Comparison of ENCODE assay signal across 23 mouse cellular contexts in genomic region chr2:71878441-71878840, GRCm38 (mm10). TPM values are rescaled to one million over a fixed set of nuclear protein-coding genes. Genes with fewer than 3 reads are reported as not detected.
DNase-seq lines count a peak whose midpoint lies in the region; ATAC-seq and TF ChIP-seq lines count a peak whose summit lies in the region.
"Had no signal": no experiment of that assay in that cellular context is flagged by ENCODE, and none has a peak within 500 bp of the region (broad histone marks: within the 10 kb centered on the region; RNA-seq: fewer than 3 reads in every experiment).

No protein-coding gene starts in this region.

- no peak for DNase-seq in heart, postnatal 14 days
- peak; percentile 26 for DNase-seq in c-Kit-negative CD71-positive TER-119-positive erythroid progenitor cells, embryonic 14.5 days (ENCODE audit: low read depth, low spot score)
- no peak for DNase-seq in liver, embryonic 13.5 days
- no peak for DNase-seq in stomach, postnatal 0 days (ENCODE audit: low spot score)
- no peak for DNase-seq in adrenal gland, adult 8-10 months
- no peak for DNase-seq in lung, adult 2 months
- DNase-seq: B cell, adult 2 months; cerebellum, adult 18-20 months; cerebellum, postnatal 36 days; forebrain, postnatal 0 days; gastrocnemius, postnatal 10 days; heart, postnatal 36 days; kidney, adult 18-20 months; kidney, postnatal 10 days; layer of hippocampus, adult 9-11 months; lung, postnatal 36 days; right cerebral cortex, postnatal 25 days; thymus, postnatal 4 days had no signal

- H3K36me3 ChIP-seq in heart, embryonic 15.5 days, result peaks cover 29% of the 10 kb centered on the region
- H3K36me3 ChIP-seq in liver, embryonic 13.5 days, result peaks cover 49% of the 10 kb centered on the region
- H3K36me3 ChIP-seq in stomach, postnatal 0 days (ENCODE audit: control insufficient read depth, insufficient read depth, low read length), result peaks cover 3% of the 10 kb centered on the region; the same call in 1 of the 2 replicates
- H3K36me3 ChIP-seq: neural tube, embryonic 13.5 days had no signal

- no peak for TF ChIP-seq EP300 in stomach, postnatal 0 days (optimal IDR thresholded peaks at IDR 0.05)

- no peaks in the 10 kb centered on the region for H3K27me3 ChIP-seq in heart, embryonic 15.5 days
- H3K27me3 ChIP-seq in liver, embryonic 13.5 days, result no peaks in the 10 kb centered on the region
- H3K27me3 ChIP-seq in stomach, postnatal 0 days (ENCODE audit: control insufficient read depth, insufficient read depth, low read length), result no peaks in the 10 kb centered on the region
- H3K27me3 ChIP-seq: limb, embryonic 15.5 days had no signal

- no peak overlapping the region for H3K4me3 ChIP-seq in heart, embryonic 15.5 days
- no peak overlapping the region for H3K4me3 ChIP-seq in liver, embryonic 13.5 days (replicated peaks)
- H3K4me3 ChIP-seq in stomach, postnatal 0 days (ENCODE audit: low read depth, low read length), result no peak overlapping the region
- H3K4me3 ChIP-seq in lung, adult 2 months (replicated peaks; ENCODE audit: extremely low read depth, low read depth, low read length), result no peak overlapping the region
- H3K4me3 ChIP-seq: limb, embryonic 15.5 days; neural tube, embryonic 13.5 days had no signal

- peaks cover 26% of the 10 kb centered on the region for H3K4me1 ChIP-seq in heart, embryonic 15.5 days (replicated peaks)
- peaks cover 59% of the 10 kb centered on the region for H3K4me1 ChIP-seq in liver, embryonic 13.5 days (replicated peaks)
- H3K4me1 ChIP-seq in stomach, postnatal 0 days (replicated peaks; ENCODE audit: control insufficient read depth, insufficient read depth), result no peaks in the 10 kb centered on the region
- 0 out of 2 replicates have a peak, but pooled peaks cover 2% of the 10 kb centered on the region for H3K4me1 ChIP-seq in lung, adult 2 months (ENCODE audit: control insufficient read depth, insufficient read depth, low read length)

- 58% methylated on average over 2 of the region's 2 CpGs for WGBS in heart, embryonic 15.5 days
- 21% methylated on average over 2 of the region's 2 CpGs for WGBS in liver, embryonic 13.5 days (ENCODE audit: insufficient replicate concordance)
- WGBS in stomach, postnatal 0 days, result 64% methylated on average over 2 of the region's 2 CpGs
- WGBS in lung, adult 2 months, result 79% methylated on average over 2 of the region's 2 CpGs

- intact Hi-C loops in heart, postnatal 14 days (cut with DNase I), result no loop called here

- ATAC-seq in heart, embryonic 15.5 days (replicated peaks; ENCODE audit: insufficient number of reproducible peaks, insufficient read depth, low FRiP score, low read depth), result no peak
- ATAC-seq in liver, embryonic 13.5 days (ENCODE audit: low read depth), result peak; percentile 74
- ATAC-seq in stomach, postnatal 0 days (ENCODE audit: low FRiP score, low TSS enrichment), result no peak
- ATAC-seq: forebrain, postnatal 0 days; hindbrain, embryonic 16.5 days had no signal

- no peak for TF ChIP-seq POLR2A in lung, adult 2 months (IDR thresholded peaks at IDR 0.05; ENCODE audit: borderline replicate concordance, extremely low read depth, low read depth, low read length)

- peak; percentile 20; the same call in 1 of the 2 replicates for TF ChIP-seq CTCF in stomach, postnatal 0 days (IDR thresholded peaks at IDR 0.05; ENCODE audit: low read depth)
- TF ChIP-seq CTCF in lung, adult 2 months (IDR thresholded peaks at IDR 0.05; ENCODE audit: insufficient read depth, low read length), result no peak

- H3K27ac ChIP-seq in heart, embryonic 15.5 days, result 0 out of 2 replicates have a peak overlapping the region, but pooled peaks have one; percentile 15
- peak overlapping the region; percentile 85 for H3K27ac ChIP-seq in liver, embryonic 13.5 days
- H3K27ac ChIP-seq in stomach, postnatal 0 days (replicated peaks), result no peak overlapping the region
- H3K27ac ChIP-seq: limb, embryonic 15.5 days; neural tube, embryonic 13.5 days had no signal

- no peak overlapping the region for H3K4me2 ChIP-seq in heart, embryonic 15.5 days
- H3K4me2 ChIP-seq in liver, embryonic 13.5 days, result peak overlapping the region; percentile 26
- H3K4me2 ChIP-seq in stomach, postnatal 0 days (replicated peaks; ENCODE audit: low read depth), result no peak overlapping the region
- H3K4me2 ChIP-seq: limb, embryonic 15.5 days; midbrain, embryonic 11.5 days; neural tube, embryonic 13.5 days had no signal

- H3K9ac ChIP-seq in heart, embryonic 15.5 days, result no peak overlapping the region
- peak overlapping the region; percentile 22; the same call in 1 of the 2 replicates for H3K9ac ChIP-seq in liver, embryonic 13.5 days
- no peak overlapping the region for H3K9ac ChIP-seq in stomach, postnatal 0 days (ENCODE audit: low read length)
- H3K9ac ChIP-seq: forebrain, postnatal 0 days; limb, embryonic 15.5 days; neural tube, embryonic 13.5 days had no signal

- H3K9me3 ChIP-seq in heart, embryonic 15.5 days (replicated peaks), result no peaks in the 10 kb centered on the region
- H3K9me3 ChIP-seq in liver, embryonic 13.5 days (replicated peaks), result no peaks in the 10 kb centered on the region
- H3K9me3 ChIP-seq in stomach, postnatal 0 days (ENCODE audit: control insufficient read depth, low read length), result no peaks in the 10 kb centered on the region
- H3K9me3 ChIP-seq: limb, embryonic 15.5 days; neural tube, embryonic 13.5 days had no signal

RNA-seq across cellular contexts. Expression of gene Pdk1, which starts 5.4 kb away (rescaled TPM):
- polyA plus RNA-seq in heart, embryonic 15.5 days (2015; fragmentation: Nextera tagmentation; extraction: Ambion mirVana), result 86.5 and 97.9 TPM in 2 replicates
- total RNA-seq in heart, postnatal 14 days (2021), result 100 to 1,000 TPM in 1 of 2 experiments, 10 to 100 TPM in 1; 98.2 to 107 TPM
- 44.6 and 47.7 TPM in 2 replicates for polyA plus RNA-seq in liver, embryonic 13.5 days (2015; fragmentation: Nextera tagmentation; extraction: Ambion mirVana)
- 35.4 and 37.4 TPM in 2 replicates for polyA plus RNA-seq in stomach, postnatal 0 days (2015; fragmentation: Nextera tagmentation; extraction: Ambion mirVana)
- 10 to 100 TPM; 24.3 to 40.4 (median 31.7) TPM for total RNA-seq in adrenal gland, adult 8-10 months (2022)
- 8.6 and 9.3 TPM in 2 replicates for polyA plus RNA-seq in lung, adult 2 months (2012; rRNA removed)
